Mouse (Mus musculus): ENCODE data around the gene Abcc4. TPM values are rescaled to one million over a fixed set of nuclear protein-coding genes. Genes with fewer than 3 reads are reported as not detected.
A peak's percentile ranks its signal among the peaks of the same experiment; 100 is the strongest.

Gene Abcc4
- polyA plus RNA-seq, 1 experiment from 2014 or later, result 3.2 TPM

DNA sequence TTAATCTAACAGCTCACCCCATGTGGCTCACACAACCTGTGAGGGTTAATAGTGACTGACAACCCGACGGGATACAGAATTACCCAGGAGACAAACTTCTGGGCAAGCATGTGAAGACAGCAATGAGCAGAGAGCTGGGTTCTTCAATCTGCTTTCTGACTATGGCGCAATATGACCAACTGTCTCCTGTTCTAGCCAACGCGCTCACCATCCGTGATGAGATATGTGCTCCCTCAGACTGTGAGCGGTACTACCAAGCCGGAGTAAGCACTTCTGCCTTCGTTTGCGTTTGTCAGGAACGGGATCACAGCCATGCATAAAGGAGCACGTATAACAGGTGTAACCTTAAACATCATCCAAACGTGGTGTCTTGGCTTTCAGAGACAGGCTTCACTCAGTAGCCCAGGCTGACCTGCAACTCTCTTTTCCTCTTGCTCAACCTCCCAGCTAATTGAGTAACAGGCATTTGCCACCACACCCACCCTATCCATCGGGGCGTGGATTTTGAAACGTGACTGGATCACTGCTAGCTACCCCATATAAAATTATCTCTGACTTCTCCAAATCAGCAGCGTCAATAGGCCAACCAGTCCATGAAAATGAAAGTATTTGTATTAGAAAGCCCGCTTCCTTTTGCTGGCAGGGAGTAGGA is 43.3 kb downstream of the Abcc4 start:
- Histone ChIP-seq H3K4me2 (replicated peaks; ENCODE audit: low read depth, low read length) (no peak overlapping the region), H3K36me3 (ENCODE audit: control insufficient read depth, insufficient read depth, low read length) (no peaks in the 10 kb centered on the region), H3K9me3 (ENCODE audit: control insufficient read depth, low read length) (no peaks in the 10 kb centered on the region), H3K27me3 (ENCODE audit: control insufficient read depth, insufficient read depth, low read length) (no peaks in the 10 kb centered on the region), H3K4me3 (ENCODE audit: low read depth, low read length) (no peak overlapping the region), H3K9ac (ENCODE audit: low read depth, low read length) (no peak overlapping the region), H3K4me1 (replicated peaks; ENCODE audit: control insufficient read depth, insufficient read depth, low read length) (no peaks in the 10 kb centered on the region), H3K27ac (ENCODE audit: low read depth, low read length) (no peak overlapping the region)
- no peak for DNase-seq (ENCODE audit: low spot score)
- WGBS, result 91% methylated on average over 18 of the region's 18 CpGs
- ATAC-seq (ENCODE audit: low FRiP score), result no peak

DNA sequence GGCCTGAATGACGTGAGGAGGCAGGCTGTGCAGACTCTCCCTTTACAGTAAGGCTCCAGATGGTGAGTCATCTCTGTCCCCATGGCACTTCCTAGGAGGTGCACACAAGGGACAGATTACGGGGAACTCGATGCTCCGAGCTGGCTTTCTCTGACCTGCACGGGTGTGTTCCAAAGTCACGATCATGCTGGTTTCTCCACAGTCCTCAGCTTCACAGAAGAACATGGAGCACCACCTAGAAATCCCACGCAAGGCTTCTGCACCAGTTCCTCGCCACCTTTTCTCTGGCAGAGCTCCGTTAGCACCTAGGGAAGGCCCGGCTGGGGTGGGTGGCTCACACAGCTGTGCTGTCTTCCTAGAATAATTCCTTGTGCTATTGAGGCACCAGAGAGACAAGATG is 43.9 kb downstream of the Abcc4 start:
- no peaks in the 10 kb centered on the region for H3K9me3 ChIP-seq (ENCODE audit: control insufficient read depth, low read length)
- ATAC-seq (ENCODE audit: low FRiP score), result no peak
- H3K9ac ChIP-seq (ENCODE audit: low read depth, low read length), result no peak overlapping the region
- no peak overlapping the region for H3K4me3 ChIP-seq (ENCODE audit: low read depth, low read length)
- WGBS, result 89% methylated on average over 10 of the region's 10 CpGs
- H3K4me1 ChIP-seq (replicated peaks; ENCODE audit: control insufficient read depth, insufficient read depth, low read length), result no peaks in the 10 kb centered on the region
- no peak for DNase-seq (ENCODE audit: low spot score)
- H3K4me2 ChIP-seq (replicated peaks; ENCODE audit: low read depth, low read length), result no peak overlapping the region
- no peaks in the 10 kb centered on the region for H3K27me3 ChIP-seq (ENCODE audit: control insufficient read depth, insufficient read depth, low read length)
- no peak overlapping the region for H3K27ac ChIP-seq (ENCODE audit: low read depth, low read length)
- H3K36me3 ChIP-seq (ENCODE audit: control insufficient read depth, insufficient read depth, low read length), result no peaks in the 10 kb centered on the region

DNA sequence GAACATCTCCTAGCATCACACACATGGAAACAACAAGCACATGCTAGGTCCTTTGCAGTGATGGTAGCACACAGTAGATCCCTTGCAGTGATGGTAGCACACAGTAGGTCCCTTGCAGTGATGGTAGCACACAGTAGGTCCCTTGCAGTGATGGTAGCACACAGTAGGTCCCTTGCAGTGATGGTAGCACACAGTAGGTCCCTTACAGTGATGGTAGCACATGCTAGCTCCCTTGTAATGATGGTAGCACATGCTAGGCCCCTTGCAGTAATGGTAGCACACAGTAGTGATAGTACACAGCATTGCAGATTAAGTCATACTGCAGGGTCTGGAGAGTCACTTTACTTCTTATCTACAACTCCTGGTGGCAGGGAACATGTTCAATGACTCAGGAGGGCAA is 46.8 kb downstream of the Abcc4 start:
- H3K4me2 ChIP-seq (replicated peaks; ENCODE audit: low read depth, low read length), result no peak overlapping the region
- no peak overlapping the region for H3K4me3 ChIP-seq (ENCODE audit: low read depth, low read length)
- H3K27ac ChIP-seq (ENCODE audit: low read depth, low read length), result no peak overlapping the region
- no peaks in the 10 kb centered on the region for H3K9me3 ChIP-seq (ENCODE audit: control insufficient read depth, low read length)
- DNase-seq (ENCODE audit: low spot score), result no peak
- no peak overlapping the region for H3K9ac ChIP-seq (ENCODE audit: low read depth, low read length)
- H3K36me3 ChIP-seq (ENCODE audit: control insufficient read depth, insufficient read depth, low read length), result no peaks in the 10 kb centered on the region
- no peaks in the 10 kb centered on the region for H3K4me1 ChIP-seq (replicated peaks; ENCODE audit: control insufficient read depth, insufficient read depth, low read length)
- no peaks in the 10 kb centered on the region for H3K27me3 ChIP-seq (ENCODE audit: control insufficient read depth, insufficient read depth, low read length)
- ATAC-seq (ENCODE audit: low FRiP score), result no peak

DNA sequence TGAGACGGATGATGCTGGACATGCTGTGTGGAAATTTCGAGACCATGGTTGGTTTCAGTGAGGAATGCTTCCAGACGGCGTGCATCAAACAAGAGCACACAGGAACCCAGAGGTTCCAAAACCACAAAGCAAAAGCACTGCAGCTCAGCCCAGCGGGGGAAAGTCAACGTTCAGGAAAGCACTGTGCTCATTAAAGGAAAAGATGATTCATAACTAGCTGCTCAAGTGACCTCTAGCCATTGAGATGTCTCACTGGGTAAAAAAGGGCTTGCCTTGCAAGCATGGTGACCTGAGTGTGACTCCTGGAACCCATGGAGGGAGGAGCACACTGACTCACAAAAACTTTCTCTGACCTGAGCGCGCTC is 47.7 kb downstream of the Abcc4 start:
- DNase-seq (ENCODE audit: low spot score), result no peak
- Histone ChIP-seq H3K4me3 (ENCODE audit: low read depth, low read length) (no peak overlapping the region), H3K27ac (ENCODE audit: low read depth, low read length) (no peak overlapping the region)

DNA sequence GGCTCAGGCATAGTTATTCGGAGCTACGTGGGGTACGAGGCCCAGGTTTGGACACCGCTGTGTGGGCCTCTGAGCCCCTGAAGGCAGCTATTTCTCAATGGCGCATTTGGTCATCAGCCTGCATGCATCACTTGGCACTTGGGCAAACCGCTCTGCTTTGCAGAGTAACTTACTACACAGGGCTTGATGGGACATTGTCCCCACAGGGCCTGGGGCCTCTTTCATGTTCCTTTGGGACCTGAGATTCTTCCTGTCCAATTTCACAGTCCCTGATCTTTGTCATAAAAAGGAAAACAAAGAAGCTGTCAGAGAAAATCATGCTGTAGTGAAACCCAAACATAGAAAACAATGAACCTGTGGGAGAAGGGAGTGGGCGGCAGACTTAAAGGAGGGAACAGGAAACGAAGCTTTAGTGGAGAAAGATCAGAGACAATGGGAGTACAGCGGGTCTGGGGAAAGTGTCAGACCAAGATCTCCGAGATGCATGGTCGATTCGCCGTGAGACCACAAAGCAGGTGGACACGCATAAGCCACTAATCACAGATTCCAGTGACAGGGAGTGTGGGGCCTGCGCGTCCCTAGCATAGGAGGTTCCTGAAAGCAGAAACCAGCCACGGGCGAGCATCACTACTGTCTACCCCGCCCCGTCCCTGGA is 48.2 kb downstream of the Abcc4 start:
- WGBS, result 43% methylated on average over 20 of the region's 20 CpGs
- DNase-seq (ENCODE audit: low spot score) (peak; percentile 20), ATAC-seq (ENCODE audit: low FRiP score) (peak; percentile 38; the same call in 1 of the 2 replicates)
- H3K36me3 ChIP-seq (ENCODE audit: control insufficient read depth, insufficient read depth, low read length), result no peaks in the 10 kb centered on the region
- no peaks in the 10 kb centered on the region for H3K4me1 ChIP-seq (replicated peaks; ENCODE audit: control insufficient read depth, insufficient read depth, low read length)
- H3K9me3 ChIP-seq (ENCODE audit: control insufficient read depth, low read length), result no peaks in the 10 kb centered on the region
- no peak overlapping the region for H3K27ac ChIP-seq (ENCODE audit: low read depth, low read length)
- no peak overlapping the region for H3K4me3 ChIP-seq (ENCODE audit: low read depth, low read length)
- no peaks in the 10 kb centered on the region for H3K27me3 ChIP-seq (ENCODE audit: control insufficient read depth, insufficient read depth, low read length)
- no peak overlapping the region for H3K4me2 ChIP-seq (replicated peaks; ENCODE audit: low read depth, low read length)
- no peak overlapping the region for H3K9ac ChIP-seq (ENCODE audit: low read depth, low read length)

More for the DNA sequence above, 47.7 kb downstream of the Abcc4 start:
- no peak overlapping the region for H3K9ac ChIP-seq (ENCODE audit: low read depth, low read length)
- H3K36me3 ChIP-seq (ENCODE audit: control insufficient read depth, insufficient read depth, low read length), result no peaks in the 10 kb centered on the region
- H3K4me2 ChIP-seq (replicated peaks; ENCODE audit: low read depth, low read length), result no peak overlapping the region
- H3K4me1 ChIP-seq (replicated peaks; ENCODE audit: control insufficient read depth, insufficient read depth, low read length), result no peaks in the 10 kb centered on the region
- ATAC-seq (ENCODE audit: low FRiP score), result no peak
- 65% methylated on average over 8 of the region's 8 CpGs for WGBS
- H3K9me3 ChIP-seq (ENCODE audit: control insufficient read depth, low read length), result no peaks in the 10 kb centered on the region
- no peaks in the 10 kb centered on the region for H3K27me3 ChIP-seq (ENCODE audit: control insufficient read depth, insufficient read depth, low read length)

DNA sequence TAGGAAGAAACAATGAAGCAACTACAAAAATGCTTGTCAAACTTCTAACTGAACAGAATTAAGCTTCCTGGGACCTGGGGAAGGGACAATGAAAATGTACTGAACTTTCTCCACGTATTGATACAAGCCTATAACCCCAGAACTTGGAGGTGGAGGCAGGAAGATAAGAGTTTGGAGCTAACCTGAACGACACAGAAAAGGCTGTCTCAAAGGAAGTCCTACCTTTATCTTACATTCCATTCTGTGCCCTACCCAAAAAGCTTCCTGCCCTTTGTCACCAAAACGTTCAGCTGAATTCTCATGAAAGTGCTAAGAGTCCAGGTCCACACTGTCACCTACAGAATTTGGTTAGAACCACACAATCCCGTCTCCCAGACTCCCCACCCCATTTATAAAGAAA is 48.8 kb downstream of the Abcc4 start:
- H3K27ac ChIP-seq (ENCODE audit: low read depth, low read length), result no peak overlapping the region
- DNase-seq (ENCODE audit: low spot score) (no peak), ATAC-seq (ENCODE audit: low FRiP score) (no peak)
- no peak overlapping the region for H3K9ac ChIP-seq (ENCODE audit: low read depth, low read length)
- H3K9me3 ChIP-seq (ENCODE audit: control insufficient read depth, low read length), result no peaks in the 10 kb centered on the region
- no peaks in the 10 kb centered on the region for H3K4me1 ChIP-seq (replicated peaks; ENCODE audit: control insufficient read depth, insufficient read depth, low read length)
- H3K4me2 ChIP-seq (replicated peaks; ENCODE audit: low read depth, low read length), result no peak overlapping the region
- no peaks in the 10 kb centered on the region for H3K27me3 ChIP-seq (ENCODE audit: control insufficient read depth, insufficient read depth, low read length)
- H3K36me3 ChIP-seq (ENCODE audit: control insufficient read depth, insufficient read depth, low read length), result no peaks in the 10 kb centered on the region
- 66% methylated on average over 4 of the region's 4 CpGs for WGBS
- H3K4me3 ChIP-seq (ENCODE audit: low read depth, low read length), result no peak overlapping the region

DNA sequence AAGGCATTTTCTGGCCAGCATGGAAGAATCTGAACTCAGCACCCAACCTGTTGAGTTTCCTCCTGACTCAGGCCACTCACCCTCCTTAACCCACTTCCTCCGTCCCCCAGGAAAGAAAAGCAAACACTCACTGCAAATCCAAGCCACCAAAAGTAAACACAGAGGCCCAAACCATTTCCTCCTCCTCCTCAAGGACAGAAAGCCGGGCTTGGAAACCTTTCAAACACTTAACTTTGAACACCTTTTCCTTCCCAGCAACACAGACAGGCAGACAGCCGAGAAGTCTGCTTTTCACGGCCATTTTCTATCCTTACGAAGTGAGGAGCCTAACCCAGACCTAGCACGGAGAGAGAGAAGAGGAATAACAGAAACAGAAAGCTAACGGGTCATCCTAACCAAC is 50.0 kb downstream of the Abcc4 start:
- no peaks in the 10 kb centered on the region for H3K27me3 ChIP-seq (ENCODE audit: control insufficient read depth, insufficient read depth, low read length)
- H3K9ac ChIP-seq (ENCODE audit: low read depth, low read length), result no peak overlapping the region
- DNase-seq (ENCODE audit: low spot score) (no peak), ATAC-seq (ENCODE audit: low FRiP score) (no peak)
- WGBS, result 83% methylated on average over 7 of the region's 7 CpGs
- H3K36me3 ChIP-seq (ENCODE audit: control insufficient read depth, insufficient read depth, low read length), result no peaks in the 10 kb centered on the region
- no peaks in the 10 kb centered on the region for H3K4me1 ChIP-seq (replicated peaks; ENCODE audit: control insufficient read depth, insufficient read depth, low read length)
- H3K4me3 ChIP-seq (ENCODE audit: low read depth, low read length), result no peak overlapping the region
- H3K27ac ChIP-seq (ENCODE audit: low read depth, low read length), result no peak overlapping the region
- H3K4me2 ChIP-seq (replicated peaks; ENCODE audit: low read depth, low read length), result no peak overlapping the region
- H3K9me3 ChIP-seq (ENCODE audit: control insufficient read depth, low read length), result no peaks in the 10 kb centered on the region

DNA sequence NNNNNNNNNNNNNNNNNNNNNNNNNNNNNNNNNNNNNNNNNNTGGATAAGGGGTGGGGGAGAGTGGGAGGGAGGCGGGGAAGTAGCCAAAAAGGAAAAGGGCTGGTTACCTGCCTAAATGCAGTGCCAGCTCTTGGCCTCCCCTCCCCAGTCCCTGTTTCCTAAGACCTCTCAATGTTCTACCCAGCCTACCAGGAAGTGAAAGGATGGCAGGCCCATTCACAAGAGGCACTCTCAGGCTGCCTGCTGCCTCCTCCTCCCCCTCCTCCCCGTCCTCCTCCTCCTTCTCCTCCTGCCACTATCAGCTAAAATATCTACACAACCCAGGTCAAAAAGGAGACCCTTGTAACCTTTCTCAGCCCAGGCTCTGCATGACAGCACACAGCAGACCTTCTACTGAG is 51.1 kb downstream of the Abcc4 start:
- Histone ChIP-seq H3K4me3 (ENCODE audit: low read depth, low read length) (no peak overlapping the region), H3K27me3 (ENCODE audit: control insufficient read depth, insufficient read depth, low read length) (no peaks in the 10 kb centered on the region), H3K9ac (ENCODE audit: low read depth, low read length) (no peak overlapping the region), H3K9me3 (ENCODE audit: control insufficient read depth, low read length) (no peaks in the 10 kb centered on the region), H3K27ac (ENCODE audit: low read depth, low read length) (no peak overlapping the region), H3K36me3 (ENCODE audit: control insufficient read depth, insufficient read depth, low read length) (no peaks in the 10 kb centered on the region), H3K4me2 (replicated peaks; ENCODE audit: low read depth, low read length) (no peak overlapping the region), H3K4me1 (replicated peaks; ENCODE audit: control insufficient read depth, insufficient read depth, low read length) (no peaks in the 10 kb centered on the region)
- ATAC-seq (ENCODE audit: low FRiP score) (no peak), DNase-seq (ENCODE audit: low spot score) (no peak)
- 57% methylated on average over 2 of the region's 2 CpGs for WGBS

DNA sequence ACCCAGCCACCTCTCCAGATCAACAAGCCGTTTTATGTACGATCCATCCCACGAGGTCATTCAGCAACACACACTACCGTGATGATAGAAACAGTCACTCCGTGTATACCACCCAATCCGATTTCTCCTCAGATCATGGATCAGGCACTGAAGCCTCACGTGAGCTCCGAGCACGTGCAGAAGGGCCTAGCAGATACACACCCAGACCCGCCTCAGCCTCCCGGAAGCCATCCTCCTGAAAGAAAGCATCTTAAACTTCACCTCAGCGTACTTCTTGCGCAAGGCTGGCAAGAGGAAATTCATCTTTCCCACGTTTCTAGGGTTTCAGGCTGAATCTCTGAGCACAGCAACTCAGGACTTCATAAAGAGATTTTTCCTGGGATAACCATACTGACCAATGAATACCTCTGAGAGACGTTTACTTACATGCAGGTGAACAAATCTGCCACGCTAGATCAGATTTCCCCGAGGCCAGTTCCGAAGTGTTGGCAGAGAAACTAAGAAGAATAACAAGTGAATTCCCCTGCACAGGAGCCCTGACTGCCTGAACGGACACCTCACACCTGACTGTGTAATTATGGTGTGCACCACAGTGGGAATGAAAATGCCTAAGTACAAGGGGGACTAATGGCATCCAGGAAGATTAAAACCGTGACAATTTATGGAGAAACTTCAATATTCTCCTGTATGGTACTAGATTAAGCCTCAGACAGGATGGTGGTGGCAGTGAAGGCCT is 54.1 kb downstream of the Abcc4 start:
- no peak for ATAC-seq (ENCODE audit: low FRiP score)
- DNase-seq (ENCODE audit: low spot score), result no peak
- Histone ChIP-seq H3K36me3 (ENCODE audit: control insufficient read depth, insufficient read depth, low read length) (no peaks in the 10 kb centered on the region), H3K27me3 (ENCODE audit: control insufficient read depth, insufficient read depth, low read length) (no peaks in the 10 kb centered on the region), H3K27ac (ENCODE audit: low read depth, low read length) (no peak overlapping the region), H3K9me3 (ENCODE audit: control insufficient read depth, low read length) (no peaks in the 10 kb centered on the region), H3K4me2 (replicated peaks; ENCODE audit: low read depth, low read length) (no peak overlapping the region), H3K4me3 (ENCODE audit: low read depth, low read length) (no peak overlapping the region), H3K9ac (ENCODE audit: low read depth, low read length) (no peak overlapping the region), H3K4me1 (replicated peaks; ENCODE audit: control insufficient read depth, insufficient read depth, low read length) (no peaks in the 10 kb centered on the region)
- 91% methylated on average over 20 of the region's 20 CpGs for WGBS

Measured in hindbrain, embryonic 11.5 days (tissue).